Mouse (Mus musculus) stomach, embryonic 14.5 days (tissue): Measurements from ENCODE around the gene Otof. TPM values are rescaled to one million over a fixed set of nuclear protein-coding genes. Genes with fewer than 3 reads are reported as not detected.
A peak's percentile ranks its signal among the peaks of the same experiment; 100 is the strongest.

Experiments
- ATAC-seq: fragments of 200-750 bp; cut with Nextera tagmentation; 2 replicates; pipeline ENCODE4 v1.8.0; 2017; ENCODE audit warnings: low read depth, moderate TSS enrichment; ENCODE audit not compliant: insufficient number of reproducible peaks, insufficient read depth, low FRiP score
- H3K27ac ChIP-seq: fragments of 300-500 bp; sonication (generic); 2 replicates; pipeline ENCODE4 v1.5.1; 2014; ENCODE audit warnings: mild to moderate bottlenecking, low read length, moderate library complexity, mixed read lengths
- H3K27me3 ChIP-seq: fragments of 300-500 bp; sonication (generic); 2 replicates; pipeline ENCODE4 v1.6.1; 2014; ENCODE audit warnings: low read length, control low read depth, mixed read lengths; ENCODE audit not compliant: control insufficient read depth, insufficient read depth
- H3K36me3 ChIP-seq: fragments of 300-500 bp; sonication (generic); 2 replicates; pipeline ENCODE4 v1.6.1; 2014; ENCODE audit warnings: mild to moderate bottlenecking, control low read depth, low read length, moderate library complexity, mixed read lengths; ENCODE audit not compliant: control insufficient read depth, insufficient read depth
- H3K4me1 ChIP-seq: fragments of 300-500 bp; sonication (generic); 2 replicates; pipeline ENCODE4 v1.6.1; 2014; ENCODE audit warnings: low read length, control low read depth, mixed read lengths; ENCODE audit not compliant: control insufficient read depth, insufficient read depth
- H3K4me2 ChIP-seq: fragments of 300-500 bp; sonication (generic); replicated peaks from 2 replicates; pipeline ENCODE4 v1.6.1; 2014; ENCODE audit warnings: low read depth, low read length, control low read depth
- H3K4me3 ChIP-seq: fragments of 300-500 bp; sonication (generic); 2 replicates; pipeline ENCODE4 v1.5.1; 2014; ENCODE audit warnings: low read depth, low read length, control low read depth
- H3K9ac ChIP-seq: fragments of 300-500 bp; sonication (generic); replicated peaks from 2 replicates; pipeline ENCODE4 v1.6.1; 2014; ENCODE audit warnings: low read depth, mild to moderate bottlenecking, control low read depth, low read length, moderate library complexity, mixed read lengths
- H3K9me3 ChIP-seq: fragments of 300-500 bp; sonication (generic); 2 replicates; pipeline ENCODE4 v1.6.1; 2016; ENCODE audit warnings: low read depth, low read length, control low read depth; ENCODE audit not compliant: control insufficient read depth
- WGBS: fragments of 180-500 bp; shearing (Covaris S2); extraction: QIAGEN DNeasy Blood & Tissue Kit; methylation state at CpG from one replicate; pipeline ENCODE4 v1.1.7; 2014; 5-methylcytosine and 5-hydroxymethylcytosine counted together
- polyA plus RNA-seq: library from polyadenylated mRNA; unstranded; fragments of >200 nt; fragmentation: Nextera tagmentation; extraction: Ambion mirVana; gene quantifications from 2 replicates; pipeline ENCODE4 v1.2.1, GENCODE M21; 2014

Gene Otof
- polyA plus RNA-seq, 1 experiment from 2014 or later, result 0.48 TPM

- no peak overlapping the region for H3K27ac ChIP-seq
- H3K9me3 ChIP-seq, result no peaks in the 10 kb centered on the region
- H3K4me2 ChIP-seq, result no peak overlapping the region
- no peak for ATAC-seq
- H3K36me3 ChIP-seq, result no peaks in the 10 kb centered on the region
- no peak overlapping the region for H3K4me3 ChIP-seq
- no peaks in the 10 kb centered on the region for H3K4me1 ChIP-seq
- H3K9ac ChIP-seq, result no peak overlapping the region
- 58% methylated on average over 6 of the region's 6 CpGs for whole genome bisulfite sequencing
- H3K27me3 ChIP-seq, result no peaks in the 10 kb centered on the region
Measured at GRCm38 (mm10) chr5:30456056-30456455, 5.7 kb downstream of the Otof start.

DNA sequence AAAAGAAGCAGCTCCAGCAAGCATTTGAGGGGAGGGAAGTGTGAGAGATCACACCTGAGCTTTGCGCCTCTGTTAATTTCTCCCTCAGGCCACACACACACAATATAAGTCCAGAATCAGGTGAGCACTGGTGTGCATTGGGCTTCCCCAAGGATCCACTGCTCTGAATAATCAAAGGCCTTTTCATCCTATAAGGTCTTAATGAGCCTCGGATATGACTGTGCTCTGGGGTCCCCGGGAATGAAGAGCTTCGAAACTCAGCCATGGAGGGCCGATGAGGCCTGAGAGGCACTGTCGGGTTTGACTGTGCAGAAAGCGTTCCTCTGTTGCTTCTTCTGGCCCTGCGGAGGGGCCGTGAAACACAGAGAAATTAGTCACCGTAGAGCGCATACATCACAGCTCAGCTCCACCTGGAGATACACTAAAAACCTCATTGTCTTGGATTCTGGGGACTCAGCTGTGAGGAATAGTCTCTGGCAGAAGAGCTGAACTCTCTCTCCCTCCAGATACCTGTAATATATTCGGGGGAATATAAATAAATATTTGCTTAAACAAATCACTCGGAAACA, 17.3 kb downstream of the Otof start:
- H3K4me3 ChIP-seq, result no peak overlapping the region
- H3K4me1 ChIP-seq, result no peaks in the 10 kb centered on the region
- H3K27me3 ChIP-seq, result no peaks in the 10 kb centered on the region
- ATAC-seq, result no peak
- no peak overlapping the region for H3K27ac ChIP-seq
- H3K4me2 ChIP-seq, result no peak overlapping the region
- no peak overlapping the region for H3K9ac ChIP-seq
- no peaks in the 10 kb centered on the region for H3K9me3 ChIP-seq
- H3K36me3 ChIP-seq, result no peaks in the 10 kb centered on the region
- 80% methylated on average over 13 of the region's 13 CpGs for WGBS

DNA sequence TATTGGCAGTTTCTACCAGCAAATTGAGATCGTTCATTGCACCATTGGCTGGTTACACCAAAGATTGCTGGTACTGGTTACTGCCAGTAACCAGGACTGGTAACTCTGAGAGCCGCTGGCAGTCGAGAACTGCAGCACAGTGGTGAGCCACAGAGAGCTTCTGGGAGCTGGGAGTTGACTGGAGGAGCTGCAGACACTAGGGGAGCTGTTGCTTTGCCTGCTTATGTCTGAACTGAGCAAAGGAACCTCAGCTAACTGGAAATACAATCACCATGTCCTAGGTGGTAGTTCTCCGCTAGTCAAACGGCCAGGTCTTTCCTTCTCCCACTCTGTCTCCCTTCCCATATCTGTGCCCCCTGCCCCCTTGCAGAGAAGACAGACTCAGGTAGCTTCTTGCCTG, 19.5 kb downstream of the Otof start:
- 58% methylated on average over 5 of the region's 5 CpGs for WGBS
- Histone ChIP-seq H3K9me3 (no peaks in the 10 kb centered on the region), H3K4me2 (no peak overlapping the region), H3K27me3 (no peaks in the 10 kb centered on the region), H3K4me3 (no peak overlapping the region), H3K27ac (no peak overlapping the region), H3K9ac (no peak overlapping the region), H3K36me3 (no peaks in the 10 kb centered on the region), H3K4me1 (no peaks in the 10 kb centered on the region)
- ATAC-seq, result no peak

DNA sequence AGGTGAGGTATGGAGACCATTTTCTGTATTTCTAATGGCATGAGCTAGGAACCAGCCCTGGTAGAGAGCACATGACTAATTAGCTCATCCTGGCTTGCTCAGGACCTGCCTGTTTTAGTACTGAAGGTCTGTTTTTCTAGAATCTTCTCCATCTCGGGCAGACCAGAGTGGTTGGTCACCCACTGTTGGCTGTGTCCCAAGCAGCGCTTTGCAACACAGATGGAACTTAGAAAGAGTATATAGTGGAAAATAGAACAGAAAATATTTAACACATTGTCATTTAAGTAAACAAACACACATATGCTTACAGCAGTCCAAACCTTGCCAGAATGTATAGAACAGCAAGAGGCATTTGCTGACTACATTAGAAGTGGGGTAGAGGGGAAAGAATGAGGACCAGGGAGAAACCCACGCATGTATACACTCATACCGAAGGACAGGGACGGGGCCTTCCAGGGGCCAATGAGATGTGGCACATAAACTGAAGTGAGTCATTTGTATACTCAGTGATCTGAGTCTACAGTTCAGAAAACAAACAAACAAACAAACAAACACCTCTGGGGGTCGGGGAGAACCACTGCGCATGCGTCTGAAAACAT, 21.3 kb downstream of the Otof start:
- H3K4me3 ChIP-seq, result no peak overlapping the region
- no peaks in the 10 kb centered on the region for H3K27me3 ChIP-seq
- no peak for ATAC-seq
- H3K9ac ChIP-seq, result no peak overlapping the region
- WGBS, result 86% methylated on average over 8 of the region's 8 CpGs
- no peak overlapping the region for H3K27ac ChIP-seq
- H3K9me3 ChIP-seq, result no peaks in the 10 kb centered on the region
- H3K4me1 ChIP-seq, result no peaks in the 10 kb centered on the region
- no peak overlapping the region for H3K4me2 ChIP-seq
- no peaks in the 10 kb centered on the region for H3K36me3 ChIP-seq

GRCm38 (mm10) chr5:30438931-30439330, 22.8 kb downstream of the Otof start:
- Histone ChIP-seq H3K4me3 (no peak overlapping the region), H3K9ac (no peak overlapping the region), H3K4me1 (no peaks in the 10 kb centered on the region), H3K4me2 (no peak overlapping the region), H3K9me3 (no peaks in the 10 kb centered on the region), H3K36me3 (no peaks in the 10 kb centered on the region), H3K27ac (no peak overlapping the region), H3K27me3 (no peaks in the 10 kb centered on the region)
- ATAC-seq, result no peak
- 48% methylated on average over 2 of the region's 2 CpGs for WGBS

DNA sequence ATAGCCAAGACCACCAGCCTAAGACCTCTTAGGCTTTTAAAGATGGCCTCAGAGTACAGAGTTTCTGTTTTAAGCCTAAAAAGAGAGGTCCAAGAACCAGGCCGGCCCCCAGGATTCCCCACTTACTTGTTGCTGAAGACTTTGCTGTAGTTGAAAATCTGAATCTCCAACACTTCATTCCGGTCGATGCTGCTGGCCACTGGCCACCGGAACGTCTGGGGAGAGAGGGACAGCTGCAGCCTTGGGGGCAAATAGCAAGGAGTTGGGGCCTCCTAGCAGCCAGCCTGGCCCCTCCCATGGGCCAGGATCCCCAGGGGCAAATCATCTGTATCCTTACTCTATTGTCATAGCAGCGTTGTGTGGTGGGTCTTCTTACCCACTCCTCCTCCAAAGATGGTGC, 34.3 kb downstream of the Otof start:
- H3K27ac ChIP-seq, result no peak overlapping the region
- no peak overlapping the region for H3K9ac ChIP-seq
- no peak for ATAC-seq

DNA sequence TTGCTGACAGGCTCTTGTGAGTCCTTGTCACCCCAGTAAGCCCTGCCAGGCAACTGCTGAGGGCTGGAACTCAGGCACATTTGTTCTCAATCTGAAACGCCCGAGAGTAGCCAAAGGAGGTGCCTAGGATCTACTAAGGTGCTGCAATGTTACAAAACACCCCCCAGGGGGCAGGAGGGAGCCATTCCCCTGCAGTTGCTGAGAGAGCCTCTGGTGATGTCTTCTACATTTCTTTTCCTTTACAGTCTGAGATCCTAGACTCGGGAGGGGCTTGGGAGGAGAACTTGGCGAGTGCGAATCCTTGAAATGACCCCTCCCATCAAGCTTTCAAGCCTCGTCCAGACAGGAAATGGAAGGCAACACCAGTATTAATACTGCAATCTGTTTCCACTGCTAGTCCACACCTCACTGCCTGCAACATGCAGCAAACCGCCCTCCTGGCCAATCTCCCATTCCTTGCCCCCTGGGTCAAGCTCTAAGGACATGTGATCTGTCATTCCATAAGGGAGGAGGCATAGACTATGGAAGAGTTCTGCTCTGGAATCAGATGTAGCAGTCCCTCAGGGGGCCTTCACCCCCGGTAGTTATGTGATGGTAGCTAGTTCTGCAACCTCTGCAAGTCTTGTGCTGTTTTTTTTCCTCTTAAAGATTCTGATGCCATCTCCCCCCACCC, 38.0 kb downstream of the Otof start:
- Histone ChIP-seq H3K27ac (no peak overlapping the region), H3K4me3 (no peak overlapping the region), H3K9ac (no peak overlapping the region), H3K27me3 (no peaks in the 10 kb centered on the region), H3K4me2 (no peak overlapping the region), H3K9me3 (no peaks in the 10 kb centered on the region), H3K36me3 (no peaks in the 10 kb centered on the region), H3K4me1 (peaks cover 4% of the 10 kb centered on the region; the same call in 1 of the 2 replicates)
- 11% methylated on average over 8 of the region's 8 CpGs for WGBS
- ATAC-seq, result peak; percentile 77; the same call in 1 of the 2 replicates

More for the DNA sequence above, 34.3 kb downstream of the Otof start:
- Histone ChIP-seq H3K27me3 (no peaks in the 10 kb centered on the region), H3K4me2 (no peak overlapping the region), H3K9me3 (no peaks in the 10 kb centered on the region), H3K4me1 (peaks cover 4% of the 10 kb centered on the region; the same call in 1 of the 2 replicates), H3K4me3 (no peak overlapping the region), H3K36me3 (no peaks in the 10 kb centered on the region)
- WGBS, result 86% methylated on average over 6 of the region's 6 CpGs

DNA sequence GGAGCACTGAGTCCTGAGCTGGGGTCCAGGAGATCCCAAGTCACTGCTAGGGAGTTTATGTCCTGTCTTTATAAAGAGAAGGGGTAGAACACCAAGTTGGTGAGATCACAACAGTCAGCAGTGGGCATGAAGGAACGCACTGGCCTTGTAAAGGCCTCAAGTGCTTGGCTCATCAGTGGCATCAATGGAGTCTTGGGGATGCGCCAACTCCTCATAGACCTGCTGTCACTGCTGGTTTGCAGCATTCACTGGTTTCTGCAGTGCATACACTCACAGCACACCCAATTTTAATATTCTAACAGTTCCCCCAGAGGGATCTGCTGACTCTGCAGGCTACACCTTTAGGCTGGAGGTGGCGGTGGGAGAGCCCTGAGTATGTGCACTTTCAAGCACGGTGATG, 38.6 kb downstream of the Otof start:
- H3K4me1 ChIP-seq, result peaks cover 4% of the 10 kb centered on the region; the same call in 1 of the 2 replicates
- no peak overlapping the region for H3K4me3 ChIP-seq
- WGBS, result 83% methylated on average over 4 of the region's 4 CpGs
- no peak overlapping the region for H3K27ac ChIP-seq
- no peaks in the 10 kb centered on the region for H3K36me3 ChIP-seq
- H3K9me3 ChIP-seq, result no peaks in the 10 kb centered on the region
- no peak overlapping the region for H3K9ac ChIP-seq
- H3K27me3 ChIP-seq, result no peaks in the 10 kb centered on the region
- ATAC-seq, result no peak
- H3K4me2 ChIP-seq, result no peak overlapping the region
